Mouse (Mus musculus): ENCODE measurements at regions not wholly inside any gene's neighbourhood (a gene's known extent, or its start where the extent isn't known, plus 50 kb on each side); places are given as distances from the start of the nearest gene placed in this dataset.

GRCm38 (mm10) chr2:106318695-106319266 is 315.4 kb upstream of the Dnajc24 start:
- DNase-seq (ENCODE audit: low spot score in 2 of 2) = peak; percentile 6 to 18
- intact Hi-C loops (cut with DNase I) = loop anchor here (5.0 to 10.0 kb wide), 2 partner anchors 704 to 986 kb away; no protein-coding TSS in a partner anchor

GRCm38 (mm10) chr2:106346781-106347180 is 343.4 kb upstream of the Dnajc24 start:
- no peak for DNase-seq (ENCODE audit: low spot score in 2 of 2)
- intact Hi-C loops (cut with DNase I) = no loop called here

GRCm38 (mm10) chr2:106347249-106347648 is 343.9 kb upstream of the Dnajc24 start:
- intact Hi-C loops (cut with DNase I) = no loop called here
- no peak for DNase-seq (ENCODE audit: low spot score in 2 of 2)

- no peak for DNase-seq (ENCODE audit: low spot score in 2 of 2)
- intact Hi-C loops (cut with DNase I) = loop anchor here (5.0 kb wide), 1 partner anchor 1527 kb away; no protein-coding TSS in a partner anchor
Measured at GRCm38 (mm10) chr2:106355565-106355964, 337.5 kb upstream of the Mpped2 start.

- intact Hi-C loops (cut with DNase I) = loop anchor here (1.0 to 5.0 kb wide), 2 partner anchors 600 to 1526 kb away; no protein-coding TSS in a partner anchor
- DNase-seq (ENCODE audit: low spot score in 2 of 2) = peak; percentile 78 to 80
Measured at GRCm38 (mm10) chr2:106355984-106356547, 337.0 kb upstream of the Mpped2 start.

GRCm38 (mm10) chr2:106368641-106369040 is 324.4 kb upstream of the Mpped2 start:
- intact Hi-C loops (cut with DNase I) = no loop called here
- DNase-seq (ENCODE audit: low spot score in 2 of 2) = no peak

GRCm38 (mm10) chr2:106383415-106384285 is 309.4 kb upstream of the Mpped2 start:
- no peak for DNase-seq (ENCODE audit: low spot score in 2 of 2)
- intact Hi-C loops (cut with DNase I) = no loop called here

GRCm38 (mm10) chr2:106384286-106384595 is 308.8 kb upstream of the Mpped2 start:
- no peak for DNase-seq (ENCODE audit: low spot score in 2 of 2)
- intact Hi-C loops (cut with DNase I) = no loop called here

- no peak for DNase-seq (ENCODE audit: low spot score in 2 of 2)
- intact Hi-C loops (cut with DNase I) = no loop called here
Measured at GRCm38 (mm10) chr2:106384842-106385241, 308.2 kb upstream of the Mpped2 start.

GRCm38 (mm10) chr2:106412158-106412557 is 280.9 kb upstream of the Mpped2 start:
- intact Hi-C loops (cut with DNase I) = no loop called here
- no peak for DNase-seq (ENCODE audit: low spot score in 2 of 2)

- DNase-seq (ENCODE audit: low spot score in 2 of 2) = no peak
- intact Hi-C loops (cut with DNase I) = no loop called here
Measured at GRCm38 (mm10) chr2:106415474-106416019, 277.5 kb upstream of the Mpped2 start.

- intact Hi-C loops (cut with DNase I) = no loop called here
- no peak for DNase-seq (ENCODE audit: low spot score in 2 of 2)
Measured at GRCm38 (mm10) chr2:106418181-106418580, 274.9 kb upstream of the Mpped2 start.

- intact Hi-C loops (cut with DNase I) = no loop called here
- DNase-seq (ENCODE audit: low spot score in 2 of 2) = no peak
Measured at GRCm38 (mm10) chr2:106424974-106425373, 268.1 kb upstream of the Mpped2 start.

- DNase-seq (ENCODE audit: low spot score in 2 of 2) = no peak
- intact Hi-C loops (cut with DNase I) = no loop called here
Measured at GRCm38 (mm10) chr2:106425451-106425881, 267.6 kb upstream of the Mpped2 start.

GRCm38 (mm10) chr2:106426010-106426409 is 267.1 kb upstream of the Mpped2 start:
- no peak for DNase-seq (ENCODE audit: low spot score in 2 of 2)
- intact Hi-C loops (cut with DNase I) = no loop called here

- no peak for DNase-seq (ENCODE audit: low spot score in 2 of 2)
- intact Hi-C loops (cut with DNase I) = no loop called here
Measured at GRCm38 (mm10) chr2:106427237-106427636, 265.8 kb upstream of the Mpped2 start.

- intact Hi-C loops (cut with DNase I) = no loop called here
- no peak for DNase-seq (ENCODE audit: low spot score in 2 of 2)
Measured at GRCm38 (mm10) chr2:106428909-106429308, 264.2 kb upstream of the Mpped2 start.

GRCm38 (mm10) chr2:106431141-106431540 is 261.9 kb upstream of the Mpped2 start:
- peak; percentile 82 to 89 for DNase-seq (ENCODE audit: low spot score in 2 of 2)
- intact Hi-C loops (cut with DNase I) = loop anchor here (1.0 to 2.0 kb wide), 2 partner anchors 264 to 524 kb away; no protein-coding TSS in a partner anchor

GRCm38 (mm10) chr2:106431637-106432199 is 261.4 kb upstream of the Mpped2 start:
- no peak for DNase-seq (ENCODE audit: low spot score in 2 of 2)
- intact Hi-C loops (cut with DNase I) = loop anchor here (1.0 to 2.0 kb wide), 2 partner anchors 263 to 524 kb away; no protein-coding TSS in a partner anchor

GRCm38 (mm10) chr2:106436136-106436535 is 256.9 kb upstream of the Mpped2 start:
- intact Hi-C loops (cut with DNase I) = no loop called here

More at GRCm38 (mm10) chr2:106436136-106436535, 256.9 kb upstream of the Mpped2 start:
- no peak for DNase-seq (ENCODE audit: low spot score in 2 of 2)

Data from left cerebral cortex, postnatal 25 days (tissue).